Mouse (Mus musculus) heart, postnatal 0 days (tissue): ENCODE measurements at regions not wholly inside any gene's neighbourhood (a gene's known extent, or its start where the extent isn't known, plus 50 kb on each side); places are given as distances from the start of the nearest gene placed in this dataset.

ENCODE experiments used
- CTCF ChIP-seq: IDR thresholded peaks from 2 replicates; pipeline ENCODE4 v1.5.1; 2016; ENCODE audit warnings: antibody characterized with exemption, control low read depth, low read depth
- EP300 ChIP-seq: IDR thresholded peaks from 2 replicates; pipeline ENCODE4 v1.6.1; 2016; ENCODE audit warnings: antibody characterized with exemption, low read depth

DNA sequence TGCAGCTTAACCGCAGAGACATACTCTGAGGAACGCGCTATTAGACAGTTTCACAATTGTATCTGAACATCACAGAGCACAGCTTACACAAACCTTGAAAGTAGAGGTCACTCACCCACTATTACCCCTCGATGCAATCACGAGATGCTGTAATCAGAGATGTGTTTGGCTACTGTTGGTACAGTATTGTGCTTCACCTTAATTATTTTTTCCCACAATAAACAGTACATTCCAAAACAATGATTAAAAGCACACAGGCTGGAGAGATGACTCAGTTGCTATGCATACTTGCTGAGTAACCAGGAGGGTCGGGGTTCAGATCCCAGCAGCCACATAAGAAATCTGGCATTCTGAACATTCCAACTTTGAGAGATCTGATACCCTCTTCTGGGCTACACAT, 71.8 kb upstream of the Ralgps2 start:
- TF ChIP-seq CTCF (no peak), EP300 (no peak)
